Mouse (Mus musculus) brain, embryonic 14.5 days (tissue): ENCODE measurements around the gene Slc35f4.

Experiments
- CTCF ChIP-seq: fragments of 200-500 bp; IDR thresholded peaks from 2 replicates; pipeline ENCODE4 v1.5.1; 2012; ENCODE audit warnings: inconsistent platforms, mild to moderate bottlenecking, moderate library complexity, borderline replicate concordance; ENCODE audit not compliant: insufficient read depth, insufficient read length; ENCODE audit errors: extremely low read depth
- POLR2A ChIP-seq: fragments of 200-500 bp; IDR thresholded peaks from 2 replicates; pipeline ENCODE4 v1.6.1; 2012; ENCODE audit warnings: mild to moderate bottlenecking, inconsistent platforms, borderline replicate concordance; ENCODE audit not compliant: poor library complexity, insufficient read depth, insufficient read length, severe bottlenecking; ENCODE audit errors: extremely low read depth

- no peak for TF ChIP-seq CTCF
- no peak for TF ChIP-seq POLR2A
Observed at GRCm38 (mm10) chr14:49313981-49314380, 211.9 kb downstream of the Slc35f4 start.
